Mouse (Mus musculus): ENCODE measurements around the gene Tex37. TPM values are rescaled to one million over a fixed set of nuclear protein-coding genes. Genes with fewer than 3 reads are reported as not detected.
A peak's percentile ranks its signal among the peaks of the same experiment; 100 is the strongest.

The Tex37 gene
- polyA plus RNA-seq, 1 experiment from 2014 or later = not detected

DNA sequence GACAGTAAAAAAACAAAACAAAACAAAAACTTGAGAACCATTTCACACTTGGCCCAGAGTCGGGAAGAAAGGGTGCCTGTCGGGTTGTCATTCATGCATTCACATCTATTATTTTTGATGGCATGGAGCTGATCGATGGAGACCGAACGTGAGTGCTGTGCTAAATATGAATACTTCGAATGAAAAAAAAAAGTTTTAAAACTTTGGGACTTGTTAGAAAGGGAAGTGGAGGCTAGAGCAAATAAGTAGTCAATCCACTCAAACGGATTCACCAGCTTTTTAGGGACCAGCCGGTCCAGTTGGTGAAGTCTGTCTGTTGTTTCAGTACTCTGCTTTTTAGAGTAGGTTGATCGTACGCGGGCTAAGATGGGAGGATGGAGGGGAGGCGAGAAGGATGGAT, 37.1 kb upstream of the Tex37 start:
- peak overlapping the region; percentile 96 for H3K4me2 ChIP-seq (ENCODE audit: low read depth, severe bottlenecking)
- H3K9me3 ChIP-seq (ENCODE audit: control insufficient read depth, low read length) = no peaks in the 10 kb centered on the region
- peak overlapping the region; percentile 48 for H3K4me3 ChIP-seq (ENCODE audit: low read depth, low read length)
- peaks cover 6% of the 10 kb centered on the region; the same call in 1 of the 2 replicates for H3K4me1 ChIP-seq (ENCODE audit: control insufficient read depth, insufficient read depth, low read length)
- ATAC-seq (ENCODE audit: insufficient number of reproducible peaks, low FRiP score, low TSS enrichment, low read depth) (no peak), DNase-seq (ENCODE audit: low spot score) (no peak)
- no peak overlapping the region for H3K27ac ChIP-seq (replicated peaks; ENCODE audit: low read depth, low read length)
- no peak overlapping the region for H3K9ac ChIP-seq (ENCODE audit: low read length)
- WGBS = under 1% methylated on average over 12 of the region's 12 CpGs
- H3K27me3 ChIP-seq (ENCODE audit: control insufficient read depth, insufficient read depth, low read length) = peaks cover 57% of the 10 kb centered on the region
- H3K36me3 ChIP-seq (ENCODE audit: control insufficient read depth, insufficient read depth, low read length) = no peaks in the 10 kb centered on the region

DNA sequence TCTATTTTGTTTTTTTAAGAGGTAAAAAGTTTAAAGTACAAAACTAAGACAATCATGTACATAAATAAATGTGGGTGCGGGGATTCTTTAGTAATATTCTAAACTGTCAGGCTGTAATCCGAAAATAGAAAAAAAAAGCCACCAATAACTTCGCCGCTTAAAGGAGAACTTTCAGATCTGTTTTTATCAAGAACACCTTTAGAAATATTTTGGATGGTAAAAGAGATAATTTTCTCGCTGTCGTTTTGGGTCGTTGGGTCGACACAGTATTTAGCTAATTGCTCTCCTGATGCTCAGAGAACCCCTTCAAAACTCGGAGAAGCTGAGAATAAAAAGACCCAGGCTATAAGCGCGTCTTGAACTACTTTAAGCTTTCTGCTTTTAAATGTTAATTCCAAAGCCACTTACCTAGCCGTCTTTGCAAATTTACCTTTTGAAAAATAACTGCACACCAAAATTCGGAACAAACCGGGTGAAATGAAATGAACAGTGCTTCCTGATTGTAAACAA, 36.6 kb upstream of the Tex37 start:
- Histone ChIP-seq H3K27ac (replicated peaks; ENCODE audit: low read depth, low read length) (no peak overlapping the region), H3K36me3 (ENCODE audit: control insufficient read depth, insufficient read depth, low read length) (no peaks in the 10 kb centered on the region), H3K4me1 (ENCODE audit: control insufficient read depth, insufficient read depth, low read length) (peaks cover 6% of the 10 kb centered on the region; the same call in 1 of the 2 replicates), H3K27me3 (ENCODE audit: control insufficient read depth, insufficient read depth, low read length) (peaks cover 57% of the 10 kb centered on the region), H3K4me3 (ENCODE audit: low read depth, low read length) (no peak overlapping the region), H3K9ac (ENCODE audit: low read length) (no peak overlapping the region), H3K4me2 (ENCODE audit: low read depth, severe bottlenecking) (no peak overlapping the region), H3K9me3 (ENCODE audit: control insufficient read depth, low read length) (no peaks in the 10 kb centered on the region)
- WGBS = 3% methylated on average over 14 of the region's 14 CpGs
- ATAC-seq (ENCODE audit: insufficient number of reproducible peaks, low FRiP score, low TSS enrichment, low read depth) = no peak
- DNase-seq (ENCODE audit: low spot score) = peak; percentile 36

DNA sequence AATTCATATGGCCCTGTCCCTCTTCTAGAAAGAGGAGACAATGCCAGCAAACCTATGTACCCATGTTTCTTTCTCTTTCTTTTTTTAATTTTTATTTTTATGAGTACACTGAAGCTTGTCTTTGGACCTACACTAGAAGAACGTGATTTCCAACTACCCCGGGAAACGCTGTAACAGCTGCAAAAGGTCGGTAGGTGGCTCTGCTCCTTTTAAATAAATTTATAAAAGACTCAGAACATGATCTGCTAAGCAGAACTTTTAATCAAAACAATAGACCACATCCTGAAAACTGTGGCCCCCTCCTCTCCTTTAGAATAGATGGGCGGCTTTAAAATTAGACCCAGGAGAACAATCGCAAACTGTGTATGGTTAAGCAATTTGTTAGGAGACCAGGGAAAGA, 35.3 kb upstream of the Tex37 start:
- no peak overlapping the region for H3K27ac ChIP-seq (replicated peaks; ENCODE audit: low read depth, low read length)
- H3K4me1 ChIP-seq (ENCODE audit: control insufficient read depth, insufficient read depth, low read length) = peaks cover 6% of the 10 kb centered on the region; the same call in 1 of the 2 replicates
- H3K36me3 ChIP-seq (ENCODE audit: control insufficient read depth, insufficient read depth, low read length) = no peaks in the 10 kb centered on the region
- no peaks in the 10 kb centered on the region for H3K9me3 ChIP-seq (ENCODE audit: control insufficient read depth, low read length)
- ATAC-seq (ENCODE audit: insufficient number of reproducible peaks, low FRiP score, low TSS enrichment, low read depth) (no peak), DNase-seq (ENCODE audit: low spot score) (peak; percentile 43)
- H3K4me2 ChIP-seq (ENCODE audit: low read depth, severe bottlenecking) = no peak overlapping the region
- peaks cover 54% of the 10 kb centered on the region for H3K27me3 ChIP-seq (ENCODE audit: control insufficient read depth, insufficient read depth, low read length)
- 20% methylated on average over 6 of the region's 6 CpGs for WGBS
- no peak overlapping the region for H3K9ac ChIP-seq (ENCODE audit: low read length)
- no peak overlapping the region for H3K4me3 ChIP-seq (ENCODE audit: low read depth, low read length)

DNA sequence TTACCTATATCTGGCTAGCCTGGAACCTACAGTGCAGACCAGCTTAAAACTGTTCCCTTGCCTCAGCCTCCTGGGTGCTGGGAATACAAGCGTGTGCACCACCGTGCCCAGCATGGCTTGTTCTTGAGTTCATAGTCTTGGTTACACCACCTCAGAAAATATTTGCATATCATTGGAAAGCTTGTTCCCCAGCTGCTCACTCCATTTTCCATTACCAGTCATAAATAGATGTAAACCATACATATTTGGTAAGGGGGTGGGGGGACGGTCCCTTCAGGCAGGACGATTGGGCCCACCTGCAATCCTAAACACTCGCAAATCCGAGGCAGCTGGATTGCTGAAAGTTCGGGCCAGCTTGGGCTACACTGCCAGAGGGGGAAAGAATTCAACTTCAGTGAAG, 34.5 kb upstream of the Tex37 start:
- WGBS = 66% methylated on average over 7 of the region's 7 CpGs

DNA sequence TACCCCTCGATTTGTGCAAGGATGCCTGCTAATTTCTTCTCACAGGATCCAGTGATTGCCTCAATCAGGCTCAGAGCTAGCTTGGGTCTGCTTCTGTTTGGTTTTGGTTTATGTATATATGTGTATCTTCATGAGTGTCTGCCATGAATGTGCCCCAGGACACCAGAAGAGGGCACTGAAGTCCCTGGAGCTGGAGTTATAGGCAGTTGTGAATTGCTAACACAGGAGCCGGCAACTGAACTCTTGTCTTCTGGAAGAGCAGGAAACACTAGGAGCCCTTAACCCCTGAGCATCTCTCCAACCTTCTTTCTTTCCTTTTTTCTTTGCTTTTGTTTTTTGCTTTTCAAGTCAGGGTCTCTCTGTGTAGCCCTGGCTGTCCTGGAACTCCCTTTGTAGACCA, 13.1 kb upstream of the Tex37 start:
- no peak overlapping the region for H3K4me2 ChIP-seq (ENCODE audit: low read depth, severe bottlenecking)
- ATAC-seq (ENCODE audit: insufficient number of reproducible peaks, low FRiP score, low TSS enrichment, low read depth) = no peak
- WGBS = 92% methylated on average over 2 of the region's 2 CpGs

More for the DNA sequence above, 34.5 kb upstream of the Tex37 start:
- Histone ChIP-seq H3K27me3 (ENCODE audit: control insufficient read depth, insufficient read depth, low read length) (peaks cover 48% of the 10 kb centered on the region), H3K9me3 (ENCODE audit: control insufficient read depth, low read length) (no peaks in the 10 kb centered on the region), H3K4me3 (ENCODE audit: low read depth, low read length) (no peak overlapping the region), H3K4me1 (ENCODE audit: control insufficient read depth, insufficient read depth, low read length) (peaks cover 6% of the 10 kb centered on the region; the same call in 1 of the 2 replicates), H3K36me3 (ENCODE audit: control insufficient read depth, insufficient read depth, low read length) (no peaks in the 10 kb centered on the region), H3K27ac (replicated peaks; ENCODE audit: low read depth, low read length) (no peak overlapping the region), H3K4me2 (ENCODE audit: low read depth, severe bottlenecking) (no peak overlapping the region), H3K9ac (ENCODE audit: low read length) (no peak overlapping the region)
- DNase-seq (ENCODE audit: low spot score) = no peak
- no peak for ATAC-seq (ENCODE audit: insufficient number of reproducible peaks, low FRiP score, low TSS enrichment, low read depth)

DNA sequence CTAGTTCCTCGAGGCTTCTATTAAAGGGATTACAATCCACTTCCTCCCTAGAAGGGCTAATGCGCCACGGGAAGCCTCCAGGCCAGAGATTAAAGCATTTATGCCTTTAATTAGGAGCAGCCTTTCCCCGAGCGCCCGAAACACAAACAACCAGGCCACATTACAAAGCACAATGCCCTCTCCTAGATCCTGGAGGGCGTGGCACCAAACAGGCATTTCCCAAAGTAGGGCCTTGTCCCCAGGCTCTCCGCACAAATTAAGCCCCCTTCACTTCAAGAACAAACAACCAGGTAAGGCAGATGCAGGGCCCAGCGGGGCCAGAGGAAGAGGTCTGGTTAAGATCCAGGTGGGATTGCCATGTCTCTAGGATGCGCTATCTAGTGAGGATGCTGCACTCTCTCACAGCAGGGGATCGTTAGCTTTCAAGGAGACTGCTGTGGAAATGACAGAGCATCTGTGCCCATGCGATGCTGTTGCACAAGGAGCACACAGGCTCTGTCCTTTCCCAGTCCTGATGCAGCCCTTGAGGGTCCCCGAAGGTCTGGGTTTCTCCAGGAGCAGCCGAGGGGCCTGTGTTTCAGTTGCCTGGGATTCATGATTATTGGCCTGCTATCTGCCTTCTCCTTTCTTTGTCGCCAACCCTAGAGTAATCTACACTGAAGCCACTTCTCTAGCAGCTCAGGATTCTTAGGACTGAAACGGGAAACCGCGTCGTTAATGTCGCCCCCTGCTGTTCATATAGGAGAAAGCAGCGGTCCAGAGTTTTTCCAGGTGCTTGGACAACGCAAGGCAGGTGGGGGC, 2.7 kb upstream of the Tex37 start:
- H3K9me3 ChIP-seq (ENCODE audit: control insufficient read depth, low read length) = no peaks in the 10 kb centered on the region
- peak overlapping the region; percentile 44 for H3K4me2 ChIP-seq (ENCODE audit: low read depth, severe bottlenecking)
- H3K4me3 ChIP-seq (ENCODE audit: low read depth, low read length) = no peak overlapping the region; the same call in 1 of the 2 replicates
- H3K36me3 ChIP-seq (ENCODE audit: control insufficient read depth, insufficient read depth, low read length) = no peaks in the 10 kb centered on the region
- ATAC-seq (ENCODE audit: insufficient number of reproducible peaks, low FRiP score, low TSS enrichment, low read depth) = peak; percentile 74; the same call in 1 of the 2 replicates
- 2% methylated on average over 22 of the region's 22 CpGs for WGBS
- peak overlapping the region; percentile 41; the same call in 1 of the 2 replicates for H3K9ac ChIP-seq (ENCODE audit: low read length)
- H3K27ac ChIP-seq (replicated peaks; ENCODE audit: low read depth, low read length) = no peak overlapping the region
- 0 out of 2 replicates have a peak, but pooled peaks cover 2% of the 10 kb centered on the region for H3K4me1 ChIP-seq (ENCODE audit: control insufficient read depth, insufficient read depth, low read length)
- peak; percentile 80 for DNase-seq (ENCODE audit: low spot score)
- no peaks in the 10 kb centered on the region for H3K27me3 ChIP-seq (ENCODE audit: control insufficient read depth, insufficient read depth, low read length)

More for the DNA sequence above, 13.1 kb upstream of the Tex37 start:
- Histone ChIP-seq H3K36me3 (ENCODE audit: control insufficient read depth, insufficient read depth, low read length) (no peaks in the 10 kb centered on the region), H3K9me3 (ENCODE audit: control insufficient read depth, low read length) (no peaks in the 10 kb centered on the region), H3K27ac (replicated peaks; ENCODE audit: low read depth, low read length) (no peak overlapping the region), H3K4me1 (ENCODE audit: control insufficient read depth, insufficient read depth, low read length) (0 out of 2 replicates have a peak, but pooled peaks cover 3% of the 10 kb centered on the region), H3K9ac (ENCODE audit: low read length) (no peak overlapping the region), H3K27me3 (ENCODE audit: control insufficient read depth, insufficient read depth, low read length) (no peaks in the 10 kb centered on the region), H3K4me3 (ENCODE audit: low read depth, low read length) (no peak overlapping the region)
- no peak for DNase-seq (ENCODE audit: low spot score)

DNA sequence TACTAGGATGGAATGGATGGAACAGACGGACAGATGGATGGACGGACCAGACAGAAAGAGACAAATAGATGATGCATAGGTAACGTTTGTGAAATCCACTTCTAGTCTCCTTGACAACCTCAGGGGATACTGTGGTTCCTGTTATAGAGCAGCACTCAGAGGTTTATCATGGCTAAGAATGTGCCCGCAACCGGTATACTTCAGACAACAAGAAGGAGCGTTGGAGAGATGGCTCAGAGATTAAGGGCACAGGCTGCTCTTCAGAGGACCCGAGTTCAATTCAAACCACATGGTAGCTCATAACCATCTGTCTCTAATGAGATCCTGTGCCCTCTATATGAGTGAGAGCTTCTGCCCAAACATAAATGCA, 6.3 kb downstream of the Tex37 start:
- Histone ChIP-seq H3K9me3 (ENCODE audit: control insufficient read depth, low read length) (no peaks in the 10 kb centered on the region), H3K36me3 (ENCODE audit: control insufficient read depth, insufficient read depth, low read length) (no peaks in the 10 kb centered on the region), H3K27ac (replicated peaks; ENCODE audit: low read depth, low read length) (no peak overlapping the region), H3K9ac (ENCODE audit: low read length) (no peak overlapping the region), H3K4me3 (ENCODE audit: low read depth, low read length) (no peak overlapping the region), H3K4me1 (ENCODE audit: control insufficient read depth, insufficient read depth, low read length) (peaks cover 3% of the 10 kb centered on the region; the same call in 1 of the 2 replicates), H3K4me2 (ENCODE audit: low read depth, severe bottlenecking) (peak overlapping the region; percentile 28; the same call in 1 of the 2 replicates), H3K27me3 (ENCODE audit: control insufficient read depth, insufficient read depth, low read length) (no peaks in the 10 kb centered on the region)
- DNase-seq (ENCODE audit: low spot score) = no peak
- ATAC-seq (ENCODE audit: insufficient number of reproducible peaks, low FRiP score, low TSS enrichment, low read depth) = no peak
- 65% methylated on average over 7 of the region's 7 CpGs for WGBS

DNA sequence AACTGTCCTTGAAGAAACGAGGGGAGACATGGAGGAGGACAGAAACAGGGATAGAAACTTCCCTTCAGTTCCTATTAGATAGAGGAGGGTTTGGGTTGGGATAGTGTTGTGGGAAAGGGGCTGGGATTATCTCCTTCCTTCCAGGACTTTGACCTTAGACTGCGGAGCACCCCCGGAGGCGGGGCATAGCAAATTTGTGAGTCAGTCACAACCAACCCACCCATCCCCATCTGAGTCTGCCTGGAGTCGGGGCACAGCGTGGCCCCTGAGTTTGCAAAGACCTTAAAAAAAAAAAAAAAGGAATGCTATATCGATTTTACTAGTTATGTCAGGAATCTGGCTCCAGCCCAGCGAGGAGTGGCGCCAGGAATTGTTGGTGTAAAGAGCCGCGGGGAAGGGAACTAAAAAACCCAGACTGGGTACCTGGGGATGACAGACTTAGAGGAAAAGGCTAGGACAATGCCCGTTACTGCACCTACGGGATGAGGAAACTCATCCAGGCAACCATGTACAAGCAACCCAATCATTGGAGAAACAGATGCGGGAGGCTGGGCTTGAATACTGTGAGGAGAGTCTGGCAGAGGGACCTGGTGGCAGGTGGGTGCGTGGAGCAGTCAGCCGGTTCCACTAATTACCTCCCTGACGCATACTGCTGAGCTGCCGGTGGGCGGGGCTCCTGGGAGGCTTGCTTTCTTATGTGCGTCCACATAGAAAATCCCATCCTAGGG, 6.9 kb downstream of the Tex37 start:
- no peak for ATAC-seq (ENCODE audit: insufficient number of reproducible peaks, low FRiP score, low TSS enrichment, low read depth)
- Histone ChIP-seq H3K4me1 (ENCODE audit: control insufficient read depth, insufficient read depth, low read length) (peaks cover 3% of the 10 kb centered on the region; the same call in 1 of the 2 replicates), H3K36me3 (ENCODE audit: control insufficient read depth, insufficient read depth, low read length) (no peaks in the 10 kb centered on the region), H3K4me2 (ENCODE audit: low read depth, severe bottlenecking) (peak overlapping the region; percentile 28), H3K9ac (ENCODE audit: low read length) (no peak overlapping the region), H3K27me3 (ENCODE audit: control insufficient read depth, insufficient read depth, low read length) (no peaks in the 10 kb centered on the region), H3K4me3 (ENCODE audit: low read depth, low read length) (no peak overlapping the region), H3K9me3 (ENCODE audit: control insufficient read depth, low read length) (no peaks in the 10 kb centered on the region), H3K27ac (replicated peaks; ENCODE audit: low read depth, low read length) (no peak overlapping the region)
- 13% methylated on average over 20 of the region's 20 CpGs for WGBS
- peak; percentile 34 for DNase-seq (ENCODE audit: low spot score)

Data from limb, embryonic 11.5 days (tissue).